Mouse (Mus musculus): ENCODE results near the gene Gm14698. TPM values are rescaled to one million over a fixed set of nuclear protein-coding genes. Genes with fewer than 3 reads are reported as not detected.

The Gm14698 gene
- polyA plus RNA-seq (2012; rRNA removed): 0.34 TPM in 1 of 2 replicates, not detected in the other

GRCm38 (mm10) chrX:68821059-68821458, at the start of gene Gm14698:
Gene Gm14698, plus strand, starts transcription at chrX:68821093.

Other genes starting within 250 kb of the Gm14698 start
- gene Fmr1, start 142.6 kb upstream of the Gm14698 start, polyA plus RNA-seq (2012; rRNA removed): 23.0 and 33.9 TPM in 2 replicates
- 0.38 TPM in 1 of 2 replicates, not detected in the other for gene Fmr1nb, start 59.3 kb upstream of the Gm14698 start, polyA plus RNA-seq (2012; rRNA removed)
- gene Gm6812, start 72.0 kb downstream of the Gm14698 start, polyA plus RNA-seq (2012; rRNA removed): not detected in 2 replicates